Mouse (Mus musculus) bone marrow macrophage, adult 2 months (primary cell): ENCODE measurements at regions not wholly inside any gene's neighbourhood (a gene's known extent, or its start where the extent isn't known, plus 50 kb on each side); places are given as distances from the start of the nearest gene placed in this dataset.
"Not testable (repeated sequence)": the region's sequence is repeated elsewhere in the genome, so short reads cannot be mapped to it uniquely, and the experiment has no call there.

Source experiments
- H3K27ac ChIP-seq: 2 replicates; pipeline ENCODE4 v1.5.1; 2012; ENCODE audit warnings: low read depth, low read length; ENCODE audit not compliant: insufficient read depth
- H3K4me1 ChIP-seq: 2 replicates; pipeline ENCODE4 v1.6.1; 2012; ENCODE audit warnings: low read length; ENCODE audit not compliant: control insufficient read depth, insufficient read depth
- H3K4me3 ChIP-seq: 2 replicates; pipeline ENCODE4 v1.5.1; 2012; ENCODE audit warnings: mild to moderate bottlenecking, low read length, moderate library complexity; ENCODE audit not compliant: insufficient read depth
- CTCF ChIP-seq: IDR thresholded peaks from 2 replicates; pipeline ENCODE4 v1.5.1; 2012; ENCODE audit warnings: low read depth, mild to moderate bottlenecking, low read length, moderate library complexity
- POLR2A ChIP-seq: IDR thresholded peaks from 2 replicates; pipeline ENCODE4 v1.6.1; 2012; ENCODE audit warnings: mild to moderate bottlenecking, low read depth, low read length, borderline replicate concordance

DNA sequence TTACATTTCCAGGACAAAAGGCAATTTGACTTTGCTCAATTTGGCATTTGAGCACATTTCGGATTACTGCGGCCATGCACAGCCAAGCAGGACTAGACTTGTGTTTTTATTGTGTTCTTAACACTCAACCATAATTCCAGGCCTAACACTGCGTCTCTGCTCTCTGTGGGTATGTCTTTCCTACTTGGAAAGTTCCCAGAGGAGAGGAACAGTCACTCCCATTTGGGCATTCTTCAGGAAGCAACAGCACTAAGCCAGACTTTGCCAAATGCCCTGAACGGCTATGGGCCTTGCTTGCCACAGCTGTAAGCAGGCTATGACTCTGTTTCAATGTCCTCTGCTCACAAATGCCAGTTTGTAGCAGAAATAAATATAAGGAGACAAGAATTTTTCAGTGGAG lies 56.5 kb upstream of the Pdk3 start:
- Histone ChIP-seq H3K4me1 (peaks cover 3% of the 10 kb centered on the region; the same call in 1 of the 2 replicates), H3K4me3 (no peak overlapping the region), H3K27ac (no peak overlapping the region)
- TF ChIP-seq POLR2A, result no peak
- no peak for TF ChIP-seq CTCF

DNA sequence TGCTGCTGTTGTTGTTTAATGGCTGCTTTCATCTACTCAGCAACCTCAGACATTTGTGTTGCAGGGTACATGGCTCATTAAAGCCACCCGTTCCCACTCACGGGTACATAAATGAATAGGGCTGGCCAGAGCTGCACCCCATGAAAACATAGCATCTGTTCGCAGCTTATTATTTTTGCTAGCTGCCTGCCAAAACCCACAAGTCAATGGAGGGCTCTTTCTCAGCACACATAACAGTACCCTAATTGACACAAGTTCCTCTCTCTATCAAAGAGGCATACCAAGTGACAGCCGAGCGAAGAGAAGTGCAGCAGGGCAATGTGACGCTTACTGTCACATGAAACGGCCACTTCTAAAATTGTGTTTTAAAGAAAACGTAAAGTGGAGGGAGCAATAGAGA lies 57.0 kb upstream of the Pdk3 start:
- H3K27ac ChIP-seq, result no peak overlapping the region
- TF ChIP-seq CTCF, result no peak
- no peak for TF ChIP-seq POLR2A
- no peak overlapping the region for H3K4me3 ChIP-seq
- peaks cover 3% of the 10 kb centered on the region; the same call in 1 of the 2 replicates for H3K4me1 ChIP-seq

DNA sequence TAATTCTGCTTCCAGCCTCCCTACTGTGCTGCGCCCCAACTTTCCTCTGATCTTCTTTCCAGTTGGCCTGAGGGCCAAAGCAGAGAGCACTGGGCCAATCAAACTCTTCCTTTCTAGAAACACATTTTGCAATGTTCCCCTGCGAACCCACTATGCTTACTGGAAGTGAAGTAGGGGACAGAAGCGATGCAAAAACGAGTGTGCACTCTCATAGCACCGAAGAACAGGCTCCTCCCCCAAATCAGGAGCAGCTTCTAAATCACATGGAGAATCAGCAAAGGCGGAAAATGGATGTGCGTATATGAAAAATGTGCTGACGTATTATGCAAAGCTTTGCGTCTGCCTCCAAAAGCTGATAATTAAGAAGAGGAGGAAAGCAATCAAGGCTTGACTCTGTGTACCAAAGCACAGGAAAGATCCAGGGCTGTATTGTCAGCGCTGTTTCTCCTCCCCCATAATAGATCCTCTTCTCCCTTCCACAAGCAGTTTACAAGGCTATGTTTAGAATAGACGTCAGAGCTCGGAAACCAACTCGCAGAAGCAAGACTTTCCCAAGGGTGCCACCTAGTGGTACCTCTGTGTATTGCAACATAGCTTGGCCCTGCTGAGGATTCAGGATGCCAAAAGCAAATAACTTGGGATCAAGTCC lies 57.5 kb upstream of the Pdk3 start:
- Histone ChIP-seq H3K4me1 (peaks cover 3% of the 10 kb centered on the region; the same call in 1 of the 2 replicates), H3K4me3 (no peak overlapping the region), H3K27ac (no peak overlapping the region)
- no peak for TF ChIP-seq CTCF
- TF ChIP-seq POLR2A, result no peak

DNA sequence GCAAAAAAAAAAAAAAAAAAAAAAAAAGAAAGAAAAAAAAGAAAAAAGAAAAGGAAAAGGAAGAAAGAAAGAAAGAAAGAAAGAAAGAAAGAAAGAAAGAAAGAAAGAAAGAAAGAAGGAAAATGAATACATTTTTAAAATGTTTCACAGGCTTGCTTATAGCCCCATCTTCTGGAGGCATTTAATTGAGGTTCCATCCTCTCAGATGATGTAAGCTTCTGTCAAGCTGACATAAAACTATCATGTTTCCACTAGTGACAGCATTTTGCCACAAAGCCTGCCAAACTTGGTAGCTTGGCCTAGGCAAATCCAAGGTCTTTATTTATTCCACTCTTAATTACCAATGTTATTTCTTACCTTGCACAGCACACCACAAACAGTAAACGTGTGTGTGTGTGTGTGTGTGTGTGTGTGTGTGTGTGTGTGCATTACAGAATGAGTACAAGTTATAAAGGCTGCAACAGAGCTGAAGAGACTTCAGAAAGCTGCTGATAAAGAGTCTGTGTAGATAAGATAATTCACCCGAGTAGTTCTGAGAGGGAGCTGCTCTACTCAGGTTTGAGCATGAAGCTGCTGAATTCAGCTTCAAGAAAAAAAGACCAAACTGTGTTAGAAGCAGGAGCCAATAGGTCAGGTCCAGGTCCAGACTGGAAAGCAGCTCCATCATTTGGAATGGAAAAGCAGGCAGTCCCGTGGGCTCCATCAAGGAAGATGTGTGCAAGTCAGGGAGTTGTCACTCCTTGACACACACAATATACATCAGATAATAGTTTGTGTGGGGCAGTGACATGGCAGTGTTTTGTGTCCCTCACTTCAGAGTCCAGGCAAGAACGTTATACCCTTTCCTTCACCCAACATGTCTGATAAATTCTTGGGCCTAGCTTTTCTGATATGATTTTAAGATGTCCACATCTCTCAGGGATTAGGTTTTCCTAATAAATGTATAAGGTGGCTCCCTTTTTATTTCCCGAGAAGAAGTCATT lies 65.1 kb upstream of the Pdk3 start:
- no peak overlapping the region for H3K27ac ChIP-seq
- no peak overlapping the region for H3K4me3 ChIP-seq
- no peaks in the 10 kb centered on the region for H3K4me1 ChIP-seq
- TF ChIP-seq POLR2A (no peak), CTCF (no peak)

DNA sequence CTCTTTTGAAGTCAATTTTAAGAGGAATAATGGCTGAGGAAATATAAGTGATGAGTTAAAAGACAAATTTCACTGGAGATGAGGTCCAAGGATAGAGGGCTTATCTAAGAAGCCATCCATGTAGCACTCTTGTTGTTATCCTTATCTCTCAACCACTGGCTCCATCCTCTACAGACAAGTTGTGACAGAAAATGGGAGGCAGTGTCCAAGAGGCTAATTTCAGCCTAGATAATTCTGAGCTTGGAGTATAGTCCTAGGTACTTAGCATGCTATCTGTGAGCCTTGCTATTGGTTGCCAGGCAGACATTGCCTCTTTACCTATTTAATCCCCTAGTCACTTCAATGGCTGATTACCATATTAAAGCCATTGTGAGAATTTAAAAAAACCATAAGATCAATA lies 65.2 kb upstream of the AU015836 start:
- H3K27ac ChIP-seq, result no peak overlapping the region
- TF ChIP-seq CTCF (no peak), POLR2A (no peak)
- H3K4me1 ChIP-seq, result no peaks in the 10 kb centered on the region
- no peak overlapping the region for H3K4me3 ChIP-seq

DNA sequence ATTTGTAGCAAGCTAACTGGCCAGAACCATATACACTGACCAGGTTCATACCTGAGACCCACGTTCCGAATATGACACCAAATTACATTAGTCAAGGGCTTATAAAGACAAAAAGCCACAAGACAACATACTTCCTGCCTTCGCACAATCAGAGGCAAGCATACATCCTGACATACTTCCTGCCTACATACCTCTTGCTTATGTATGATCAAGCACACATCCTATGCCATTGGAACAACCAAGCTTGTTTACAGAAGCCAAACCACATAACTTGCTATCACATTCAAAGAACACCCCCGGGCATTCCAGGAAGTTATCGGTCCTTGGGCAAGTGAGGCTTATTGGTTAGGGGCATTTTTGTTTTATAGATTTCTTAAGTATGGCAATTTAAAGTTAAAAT lies 62.9 kb upstream of the AU015836 start:
- TF ChIP-seq POLR2A (no peak), CTCF (no peak)

DNA sequence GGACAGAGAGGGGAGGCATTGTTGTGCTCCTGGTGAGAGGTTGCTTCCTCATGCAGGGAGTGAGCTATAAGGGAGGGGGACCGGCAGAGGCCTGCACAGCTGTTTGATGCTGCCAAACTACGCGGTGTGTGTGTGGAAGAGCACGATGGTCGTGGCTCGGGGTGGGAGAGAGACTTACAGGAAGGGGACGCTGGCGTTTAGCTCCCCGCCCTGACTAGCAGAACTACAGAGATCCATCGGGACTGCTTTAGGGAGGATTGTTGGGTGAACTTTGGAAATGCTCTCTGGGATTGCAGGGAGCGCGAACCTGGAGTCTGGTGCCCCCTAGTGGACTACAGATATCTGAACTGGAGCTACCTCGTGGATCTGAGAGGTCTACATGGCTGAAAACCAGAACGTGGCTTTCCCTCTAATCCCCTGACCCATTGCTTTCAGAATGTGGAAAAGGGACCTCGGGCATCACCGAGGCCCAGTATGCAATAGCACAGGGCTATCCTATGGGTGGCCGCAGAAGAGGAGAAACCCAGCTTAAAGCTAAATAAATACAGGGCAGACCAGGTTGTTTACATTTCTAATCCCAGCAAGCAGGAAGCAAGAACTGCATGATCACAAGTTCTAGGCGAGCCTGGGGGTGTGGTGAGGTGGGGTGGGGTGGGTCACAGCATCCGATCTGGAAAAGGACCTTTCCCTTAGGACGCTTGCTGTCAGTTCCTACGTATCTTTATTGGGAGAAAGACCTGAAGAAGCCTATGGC lies 57.2 kb upstream of the AU015836 start:
- H3K27ac ChIP-seq, result no peak overlapping the region
- no peak overlapping the region for H3K4me3 ChIP-seq
- H3K4me1 ChIP-seq, result no peaks in the 10 kb centered on the region
- TF ChIP-seq CTCF (peak; percentile 26; the same call in 1 of the 2 replicates), POLR2A (no peak)

More for the DNA sequence above, 62.9 kb upstream of the AU015836 start:
- no peak overlapping the region for H3K27ac ChIP-seq
- H3K4me3 ChIP-seq, result no peak overlapping the region
- H3K4me1 ChIP-seq, result no peaks in the 10 kb centered on the region

DNA sequence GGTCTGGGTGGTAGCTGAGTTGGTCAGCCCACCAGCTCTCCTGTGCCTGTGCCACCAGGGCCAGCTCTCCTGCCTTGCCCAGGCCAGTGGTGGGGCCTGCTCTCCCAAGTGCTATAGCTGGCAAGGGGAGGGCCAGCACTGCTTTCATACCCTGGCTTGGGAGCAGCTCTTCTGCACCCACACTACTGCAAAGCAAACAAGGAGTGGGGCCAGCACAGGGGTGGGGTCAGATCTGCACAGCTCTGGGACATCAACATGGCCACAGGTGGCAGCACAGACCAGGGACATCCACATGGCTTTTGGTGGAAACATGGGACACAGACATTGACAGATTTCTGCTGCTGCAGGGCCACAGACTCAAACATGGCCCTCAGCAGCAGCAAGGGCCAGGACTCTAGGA lies 52.9 kb upstream of the AU015836 start:
- TF ChIP-seq CTCF (no peak), POLR2A (no peak)
- Histone ChIP-seq H3K4me3 (no peak overlapping the region), H3K4me1 (no peaks in the 10 kb centered on the region), H3K27ac (no peak overlapping the region)

DNA sequence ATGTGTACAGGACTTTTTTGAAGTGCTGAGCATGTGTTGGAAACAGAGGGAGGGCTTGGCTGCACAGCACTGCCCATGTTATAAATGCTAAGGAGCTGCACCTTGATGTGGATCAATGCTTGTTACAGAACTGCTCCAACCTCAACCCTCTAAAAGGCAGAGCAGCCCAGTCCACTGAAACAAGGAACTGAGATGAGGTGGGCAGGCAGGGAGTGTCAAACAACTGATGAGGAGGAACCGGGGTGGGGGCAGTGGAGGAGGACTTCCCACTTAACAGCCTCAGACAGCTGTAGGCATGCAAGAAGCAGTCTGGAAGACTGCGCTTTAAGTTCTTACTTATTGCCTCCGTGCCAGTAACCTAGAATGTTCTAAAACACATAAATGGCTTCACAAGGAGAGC lies 51.1 kb upstream of the AU015836 start:
- H3K4me3 ChIP-seq, H3K4me1 ChIP-seq, H3K27ac ChIP-seq: not testable (repeated sequence)
